Mouse (Mus musculus) gastrocnemius, postnatal 14 days (tissue): Measurements from ENCODE around the gene Gba. TPM values are rescaled to one million over a fixed set of nuclear protein-coding genes. Genes with fewer than 3 reads are reported as not detected.
"Not testable (repeated sequence)": the region's sequence is repeated elsewhere in the genome, so short reads cannot be mapped to it uniquely, and the experiment has no call there.

Source experiments
- DNase-seq: peaks from one replicate; pipeline ENCODE4 v3.0.0; 2021; ENCODE audit warnings: mixed read lengths
- intact Hi-C: fragments of 180-260 bp; cut with DNase I; formaldehyde crosslinking; loops from one replicate; pipeline ENCODE4 v1.15.1; 2025; ENCODE audit warnings: low total_unique reads
- long read RNA-seq, 2 experiments: library from polyadenylated mRNA; stranded (forward); transcript quantifications; one replicate each; pipeline ENCODE4 v2.0.0; 2021
- total RNA-seq, 2 experiments: library from RNA; stranded (reverse); gene quantifications; 2 replicates each; pipeline ENCODE4 v1.2.3; 2021

The Gba gene
- 10 to 100 TPM; 19.5 to 20.7 TPM for total RNA-seq
- long read RNA-seq, experiment 1, transcript Gba-201 (11 exons, 1,779 nt) = major isoform, 9 of 13 reads
- long read RNA-seq, experiment 1, partial matches to known transcripts = 1 of 13 reads
- long read RNA-seq, experiment 1, other reads (novel, unspliced or antisense) = 1 of 13 reads
- long read RNA-seq, experiment 2, transcript Gba-201 (11 exons, 1,779 nt) = major isoform, 10 of 13 reads
- long read RNA-seq, experiment 2, partial matches to known transcripts = 2 of 13 reads
- long read RNA-seq, experiment 2, other reads (novel, unspliced or antisense) = 1 of 13 reads

DNA sequence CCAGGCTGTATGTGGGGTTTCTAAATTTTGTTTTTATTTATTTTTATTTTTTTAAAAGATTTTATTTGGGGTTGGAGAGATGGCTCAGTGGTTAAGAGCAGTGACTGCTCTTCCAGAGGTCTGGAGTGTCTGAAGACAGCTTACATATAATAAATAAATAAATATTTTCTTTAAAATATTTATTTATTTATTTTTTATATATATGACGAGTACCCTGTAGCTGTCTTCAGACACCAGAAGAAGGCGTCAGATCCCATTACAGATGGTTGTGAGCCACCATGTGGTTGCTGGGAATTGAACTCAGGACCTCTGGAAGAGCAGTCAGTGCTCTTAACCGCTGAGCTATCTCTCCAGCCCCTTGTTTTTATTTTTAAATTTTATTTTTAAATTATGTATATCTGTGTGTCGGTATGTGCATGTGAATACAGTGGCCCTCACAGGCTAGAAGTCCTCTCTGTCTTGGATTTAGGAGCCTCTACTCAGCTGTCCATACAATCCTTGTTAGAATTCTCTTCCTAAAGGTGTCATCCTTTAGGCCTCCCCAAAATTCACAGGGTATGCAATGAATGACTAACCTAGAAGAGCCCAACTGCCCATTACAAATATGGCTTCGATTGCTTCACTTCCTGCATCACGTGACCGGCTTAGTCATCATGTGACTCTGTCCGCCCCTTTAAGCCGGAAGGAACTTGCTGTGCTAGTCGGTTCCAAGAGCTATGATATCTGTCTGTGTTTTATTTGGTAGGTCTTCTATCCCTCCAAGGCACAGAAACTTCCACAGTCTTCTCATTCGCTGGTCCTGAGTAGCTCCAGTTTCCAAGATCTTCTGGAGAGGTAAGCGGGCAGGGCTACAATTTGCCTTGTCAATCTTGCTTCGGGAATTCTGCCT, at the start of gene Gba:
Gene Gba, plus strand, starts transcription at position 676 of the 889 bp plus-strand sequence.
- intact Hi-C loops = no loop called here

DNA sequence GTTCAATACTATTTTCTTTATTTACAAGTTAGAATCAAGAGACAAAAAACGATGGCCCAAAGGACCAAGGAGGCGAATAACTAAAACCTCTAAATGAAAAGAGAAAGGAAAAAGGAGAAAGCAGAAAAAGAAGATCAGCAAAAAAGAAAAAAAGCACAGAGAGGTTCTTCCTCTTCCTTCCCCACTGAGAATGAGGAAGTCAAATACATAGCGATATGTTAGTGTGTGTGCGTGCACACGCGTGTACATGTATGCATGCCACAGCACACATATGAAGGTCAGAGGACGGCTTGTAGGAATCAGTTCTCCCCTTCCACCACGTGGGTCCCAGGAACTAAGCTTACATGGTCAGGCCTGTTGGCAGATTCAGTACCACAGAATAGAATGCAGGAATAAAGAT, 45.8 kb upstream of the Gba start:
- intact Hi-C loops = loop anchor here (5.0 kb wide), 2 partner anchors 50 to 65 kb away; partner anchors contain the start of gene Rusc1
- DNase-seq = no peak

More for the DNA sequence above, at the start of gene Gba:
- DNase-seq = peak; percentile 77

DNA sequence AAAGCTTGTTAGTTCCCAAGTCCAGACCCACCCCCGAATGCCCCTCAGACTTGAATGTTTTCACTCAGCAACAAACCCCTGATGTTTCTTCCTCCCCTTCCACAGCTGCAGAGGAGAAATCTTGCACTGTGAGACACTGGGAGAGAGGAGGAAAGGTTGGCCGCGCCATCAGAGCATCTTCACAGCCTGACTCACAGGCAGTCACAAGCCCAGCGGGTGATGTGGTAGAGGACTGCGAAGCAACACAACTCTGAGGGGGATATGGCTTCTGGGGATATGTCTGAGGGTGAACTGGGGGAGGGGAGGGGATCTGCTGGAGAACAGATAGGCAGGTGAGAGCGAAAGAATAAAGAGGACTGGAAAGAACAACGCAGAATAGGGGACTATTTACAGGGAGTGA, 44.1 kb upstream of the Gba start:
- intact Hi-C loops = loop anchor here (5.0 kb wide), 2 partner anchors 51 to 66 kb away; partner anchors contain the start of gene Rusc1
- DNase-seq = no peak

DNA sequence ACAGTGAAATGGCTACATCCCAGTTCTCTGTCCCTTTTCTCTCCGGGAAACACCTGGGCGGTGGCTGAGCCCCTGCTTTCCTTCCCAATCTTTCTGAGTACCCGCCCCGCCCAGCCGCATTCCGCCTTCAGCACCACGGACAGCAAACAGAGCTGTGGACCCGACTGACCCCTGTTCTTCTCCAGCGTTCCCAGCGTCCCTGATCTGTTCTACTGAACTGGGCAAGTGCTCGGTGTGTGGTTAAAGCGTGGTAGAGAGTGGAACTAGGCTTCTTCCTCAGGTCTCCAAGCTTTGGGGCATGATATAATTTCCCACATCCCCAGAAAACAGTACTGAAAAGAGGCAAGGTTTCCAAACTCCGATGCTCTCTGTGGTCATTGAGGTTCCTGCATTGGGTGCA, 43.5 kb upstream of the Gba start:
- DNase-seq = peak; percentile 70
- intact Hi-C loops = loop anchor here (5.0 kb wide), 2 partner anchors 52 to 67 kb away; partner anchors contain the start of gene Rusc1

DNA sequence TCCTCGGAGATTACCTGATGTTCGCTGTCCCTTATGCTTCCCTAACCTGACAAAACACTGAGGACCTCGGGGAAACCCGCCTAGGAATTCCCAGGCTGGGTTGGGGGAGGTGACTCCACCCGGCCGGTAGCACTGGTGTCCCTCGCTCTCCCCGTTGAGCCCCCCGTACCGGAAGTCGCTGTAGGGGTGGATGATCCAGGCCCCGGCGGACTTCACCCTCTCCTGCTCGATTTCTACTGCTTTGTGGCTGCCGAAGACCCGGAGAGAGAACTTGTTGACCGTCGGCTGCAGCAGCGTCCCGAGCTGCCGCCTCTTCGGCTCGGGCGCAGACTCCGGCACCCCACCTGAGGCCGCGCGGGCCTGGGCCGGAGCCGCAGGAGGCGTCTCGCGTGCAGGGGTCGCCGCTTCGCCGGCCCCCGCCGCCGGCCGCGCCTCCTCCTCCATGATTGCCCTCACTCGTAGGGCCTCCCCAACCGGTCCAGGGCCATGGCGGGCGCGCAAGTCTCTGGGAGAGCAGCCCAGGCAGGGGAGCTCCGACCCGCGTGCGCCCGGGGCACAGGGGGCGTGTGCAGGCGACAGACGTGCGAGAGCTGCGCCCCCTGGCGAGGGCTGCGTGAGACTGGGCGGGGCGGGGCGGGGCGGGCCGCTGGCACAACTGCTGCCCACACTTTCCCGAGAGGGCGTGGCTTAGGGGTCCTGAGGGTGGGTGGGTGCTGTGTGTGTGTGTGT, 42.9 kb upstream of the Gba start, which contains the start of gene Hcn3:
Gene Hcn3, minus strand, starts transcription at position 581 of the 729 bp plus-strand sequence.
- intact Hi-C loops = loop anchor here (5.0 kb wide), 2 partner anchors 52 to 67 kb away; partner anchors contain the start of gene Rusc1
- DNase-seq = peak; percentile 68

DNA sequence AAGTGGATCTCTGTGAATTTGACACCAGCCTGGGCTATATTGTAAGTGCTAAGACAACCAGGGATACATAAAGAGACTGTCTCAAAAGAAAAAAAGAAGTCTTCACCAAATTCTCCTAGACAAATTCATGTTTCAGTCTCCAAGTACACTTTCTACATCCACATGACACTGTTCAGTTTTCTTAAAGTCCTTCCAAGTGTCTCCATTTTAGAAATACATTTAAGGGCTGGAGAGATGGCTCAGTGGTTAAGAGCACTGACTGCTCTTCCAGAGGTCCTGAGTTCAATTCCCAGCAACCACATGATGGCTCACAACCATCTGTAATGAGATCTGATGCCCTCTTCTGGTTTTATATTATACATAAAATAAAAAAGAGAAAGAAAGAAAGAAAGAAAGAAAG, 41.5 kb upstream of the Gba start:
- intact Hi-C loops, DNase-seq: not testable (repeated sequence)

DNA sequence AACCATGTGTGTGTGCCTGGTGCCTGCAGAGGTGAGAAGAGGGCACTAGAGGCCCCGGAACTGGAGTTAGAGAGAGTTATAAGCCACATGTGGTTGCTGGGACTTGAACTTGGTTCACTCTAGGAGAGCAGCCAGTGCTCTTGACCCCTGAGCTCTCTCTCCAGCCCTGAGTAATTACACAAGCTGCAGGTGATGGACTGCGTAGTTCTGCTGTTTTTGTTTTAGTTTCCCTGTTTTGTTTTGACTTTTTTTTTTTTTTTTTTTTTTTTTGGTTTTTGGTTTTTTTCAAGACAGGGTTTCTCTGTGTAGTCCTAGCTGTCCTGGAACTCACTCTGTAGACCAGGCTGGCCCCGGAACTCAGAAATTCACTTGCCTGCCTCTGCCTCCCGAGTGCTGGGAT, 40.9 kb upstream of the Gba start:
- intact Hi-C loops = no loop called here
- DNase-seq = no peak

DNA sequence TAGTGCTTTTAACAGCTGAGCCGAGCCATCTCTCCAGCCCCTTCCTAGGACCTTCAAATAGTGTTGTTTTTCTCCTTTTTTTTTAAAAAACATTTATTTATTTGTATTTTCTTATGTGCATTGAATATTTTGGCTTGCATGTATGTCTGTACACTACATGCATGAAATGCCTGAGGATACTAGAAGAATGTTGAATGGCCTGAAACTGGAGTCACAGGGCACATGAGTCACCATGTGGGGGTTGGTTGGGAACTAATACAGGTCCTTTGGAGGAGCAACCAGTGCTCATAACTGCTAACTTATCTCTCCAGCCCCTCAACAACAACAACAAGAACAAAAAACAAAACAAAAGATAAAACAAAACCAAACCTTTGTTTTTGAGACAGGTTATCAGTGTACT, 39.6 kb upstream of the Gba start:
- DNase-seq = no peak
- intact Hi-C loops = no loop called here

DNA sequence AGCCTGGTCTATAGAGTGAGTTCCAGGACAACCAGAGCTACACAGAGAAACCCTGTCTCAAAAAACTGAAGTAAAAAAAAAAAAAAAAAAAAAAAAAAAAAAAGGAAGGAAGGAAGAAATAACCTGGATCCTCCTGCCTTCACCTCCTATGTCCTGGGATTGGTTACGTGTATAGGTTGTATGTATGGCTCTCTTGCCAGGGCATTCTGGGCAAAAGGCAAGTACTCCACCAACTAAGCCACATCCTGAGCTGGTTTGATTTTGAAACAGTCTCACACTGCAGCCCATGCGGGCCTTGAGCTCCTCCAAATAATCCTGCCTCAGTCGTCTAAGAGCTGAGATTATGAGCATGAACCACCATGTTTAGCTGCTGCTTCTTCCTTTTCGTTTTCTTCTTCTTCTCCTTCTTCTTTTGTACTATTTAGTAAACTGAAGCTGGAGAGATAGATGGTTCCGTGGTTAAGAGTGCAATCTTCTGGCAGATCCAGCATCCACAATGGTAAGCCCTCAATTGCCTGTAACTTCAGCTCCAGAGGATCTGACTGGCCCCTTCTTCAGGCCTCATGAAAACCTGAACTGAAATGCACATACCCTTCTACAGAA, 39.0 kb upstream of the Gba start:
- no peak for DNase-seq
- intact Hi-C loops = no loop called here

DNA sequence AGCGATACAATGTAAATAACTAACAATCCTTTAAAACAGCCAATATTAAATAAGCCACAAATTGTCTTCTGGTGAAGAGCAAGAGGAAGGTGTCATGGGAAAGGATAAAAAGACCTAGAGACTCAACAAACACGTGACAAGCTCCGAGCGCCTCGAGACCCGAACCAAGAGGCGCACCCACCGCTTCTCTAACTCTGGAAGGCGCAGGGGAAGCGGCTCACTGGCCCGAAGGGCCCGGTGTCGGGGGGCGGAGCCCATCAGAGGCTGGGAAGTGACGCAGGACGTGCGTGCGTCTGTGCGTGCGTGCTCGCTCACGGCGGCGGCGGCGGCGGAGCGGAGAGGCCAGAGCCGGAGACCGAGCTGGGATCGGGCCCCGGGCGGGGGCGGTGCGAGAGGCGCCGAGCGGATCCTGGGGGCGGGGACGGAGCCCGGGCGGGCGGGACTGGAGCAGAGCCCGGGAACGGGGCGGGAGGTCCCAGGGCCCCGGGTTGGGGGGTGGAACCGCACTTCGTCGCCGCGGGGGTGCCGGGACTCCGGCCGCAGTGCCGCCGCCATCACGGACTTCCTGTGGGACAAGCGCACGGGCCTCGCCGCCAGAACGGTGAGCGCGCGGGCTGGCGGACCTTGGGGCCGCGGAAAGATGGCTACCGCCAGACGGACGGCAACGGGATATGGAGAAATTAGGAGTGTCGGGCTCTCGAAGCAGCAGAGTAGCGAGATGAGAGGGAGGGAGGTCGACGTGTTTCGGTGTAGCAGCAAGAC, 38.0 kb upstream of the Gba start, which contains the start of gene Clk2:
Gene Clk2, plus strand, starts transcription at position 290 of the 762 bp plus-strand sequence.
- peak; percentile 95 for DNase-seq
- intact Hi-C loops = no loop called here

DNA sequence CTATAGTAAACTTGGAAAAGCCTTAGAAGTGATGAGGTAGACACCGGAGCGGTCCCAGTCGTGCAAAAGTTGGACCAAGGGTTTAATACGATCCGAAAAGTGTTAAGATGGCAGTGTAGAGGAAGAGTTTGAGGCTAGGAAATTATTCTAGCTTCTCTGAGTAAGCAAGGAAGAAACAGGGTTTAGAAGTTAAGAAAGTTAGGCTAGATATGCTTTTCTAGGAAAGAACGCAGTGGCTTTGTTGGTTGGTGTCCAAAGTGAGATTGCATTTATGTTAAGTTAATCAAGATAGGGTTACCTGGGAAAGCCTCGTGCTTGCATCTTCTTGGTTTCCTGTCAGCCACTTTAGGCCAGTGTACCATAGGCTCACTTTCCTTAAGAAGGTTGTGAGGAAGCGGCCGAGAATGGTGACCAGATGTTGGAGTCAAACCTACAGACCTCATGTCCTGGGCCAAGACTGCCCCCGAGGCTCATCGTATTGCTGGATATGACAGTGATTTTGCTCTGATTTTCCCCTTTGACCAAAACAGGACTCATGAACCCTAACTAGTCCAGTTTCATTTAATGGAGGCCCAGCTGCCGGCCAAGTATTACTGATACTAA, 37.4 kb upstream of the Gba start:
- intact Hi-C loops = no loop called here

DNA sequence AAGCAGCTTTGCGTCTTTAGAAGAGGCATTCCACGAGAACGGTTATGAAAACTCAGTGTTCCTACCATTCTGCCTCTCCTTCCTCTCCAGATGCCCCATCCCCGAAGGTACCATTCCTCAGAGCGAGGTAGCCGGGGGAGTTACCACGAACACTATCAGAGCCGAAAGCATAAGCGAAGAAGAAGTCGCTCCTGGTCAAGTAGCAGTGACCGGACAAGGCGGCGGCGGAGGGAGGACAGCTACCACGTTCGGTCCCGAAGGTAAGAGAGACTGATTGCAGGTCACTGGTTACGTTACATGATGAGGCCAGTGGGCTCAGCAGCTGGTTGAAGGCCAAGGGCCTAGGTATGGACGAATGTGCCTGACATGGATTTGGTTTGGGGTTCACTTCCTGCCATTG, 35.8 kb upstream of the Gba start:
- intact Hi-C loops = no loop called here
- DNase-seq = no peak

More for the DNA sequence above, 37.4 kb upstream of the Gba start:
- DNase-seq = no peak

DNA sequence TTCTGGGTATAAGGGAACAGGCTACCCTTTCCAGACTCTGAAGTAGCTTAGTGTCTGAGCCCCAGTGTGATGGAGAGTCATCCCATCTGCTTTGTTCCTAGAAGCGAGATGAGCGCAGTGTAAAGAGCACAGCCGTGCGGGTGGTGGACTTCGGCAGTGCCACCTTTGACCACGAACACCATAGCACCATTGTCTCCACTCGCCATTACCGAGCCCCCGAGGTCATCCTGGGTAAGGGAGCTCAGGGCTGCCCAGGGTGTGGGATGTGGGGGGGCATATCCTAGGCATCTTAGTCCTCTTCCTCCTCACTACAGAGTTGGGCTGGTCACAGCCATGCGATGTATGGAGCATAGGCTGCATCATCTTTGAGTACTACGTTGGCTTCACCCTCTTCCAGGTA, 27.9 kb upstream of the Gba start:
- DNase-seq = no peak
- intact Hi-C loops = no loop called here

DNA sequence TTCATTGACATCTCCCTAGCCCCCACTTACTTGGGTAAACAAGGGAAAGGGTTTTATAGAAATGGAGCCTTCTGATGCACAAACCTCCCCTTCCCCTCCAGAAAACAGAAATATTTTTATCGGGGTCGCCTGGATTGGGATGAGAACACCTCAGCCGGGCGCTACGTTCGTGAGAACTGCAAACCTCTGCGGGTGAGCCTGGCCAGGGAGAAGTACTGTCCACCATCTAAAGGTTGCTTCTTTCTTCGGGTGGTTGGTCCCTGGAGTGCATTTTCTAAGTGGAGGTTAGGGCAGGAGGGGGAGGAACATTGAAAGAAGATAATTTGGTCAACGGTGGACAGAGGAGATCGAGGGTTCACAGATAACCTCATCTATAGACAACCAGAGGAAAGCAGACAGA, 27.2 kb upstream of the Gba start:
- intact Hi-C loops = no loop called here

DNA sequence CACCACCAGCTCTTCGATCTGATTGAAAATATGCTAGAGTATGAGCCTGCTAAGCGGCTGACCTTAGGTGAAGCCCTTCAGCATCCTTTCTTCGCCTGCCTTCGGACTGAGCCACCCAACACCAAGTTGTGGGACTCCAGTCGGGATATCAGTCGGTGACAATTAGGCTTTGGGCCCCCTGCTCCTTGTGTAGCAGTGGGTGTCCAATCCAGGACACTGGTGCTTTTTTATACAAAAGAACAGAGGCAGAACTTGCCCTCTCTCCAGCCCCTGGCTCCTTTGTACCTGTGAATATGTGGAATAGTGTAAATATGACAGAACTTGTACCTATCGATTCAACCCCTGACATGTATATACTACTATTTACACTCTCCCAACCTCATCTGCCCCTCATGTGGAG, 26.3 kb upstream of the Gba start:
- no peak for DNase-seq
- intact Hi-C loops = no loop called here

More for the DNA sequence above, 27.2 kb upstream of the Gba start:
- DNase-seq = no peak

DNA sequence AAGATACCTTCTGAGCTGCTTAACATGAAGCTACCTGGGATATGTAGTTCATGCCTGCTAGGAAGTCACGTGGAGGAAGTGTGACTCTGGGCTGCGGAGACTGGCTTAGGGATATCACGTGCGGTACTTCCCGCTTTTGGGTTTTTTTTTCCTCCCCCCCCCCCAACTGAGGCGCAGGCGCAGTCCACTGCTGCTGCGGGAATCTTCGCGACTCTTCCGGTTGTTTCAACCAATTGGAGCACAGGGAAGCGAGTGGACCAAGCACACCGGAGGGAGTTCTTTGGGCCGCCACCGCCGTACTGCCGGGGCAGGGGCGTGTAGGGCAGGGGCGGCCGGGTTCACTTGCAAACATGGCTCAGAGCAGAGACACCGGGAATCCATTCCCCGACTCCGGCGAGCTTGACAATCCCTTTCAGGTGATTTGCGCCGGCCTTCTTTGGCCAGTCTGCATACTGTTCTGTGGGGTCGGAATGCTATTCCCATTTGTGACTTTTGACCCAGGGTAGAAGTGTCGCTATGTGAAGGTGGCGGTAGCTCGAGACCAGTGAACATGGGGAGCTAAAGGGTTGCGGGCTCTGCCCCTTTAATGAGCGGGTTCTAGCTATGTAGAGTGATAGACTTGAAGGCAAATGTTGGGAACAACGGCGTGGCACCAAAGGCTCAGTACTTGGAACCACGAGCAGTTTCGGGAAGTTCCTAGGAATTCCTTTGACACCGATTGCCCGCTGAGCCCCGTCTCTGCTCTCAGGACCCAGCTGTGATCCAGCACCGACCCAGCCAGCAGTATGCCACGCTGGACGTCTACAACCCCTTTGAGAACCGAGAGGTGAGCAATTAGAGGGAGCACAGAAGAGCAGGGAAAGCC, 25.3 kb upstream of the Gba start, which contains the start of gene Scamp3:
Gene Scamp3, plus strand, starts transcription at position 232 of the 865 bp plus-strand sequence.
- intact Hi-C loops = no loop called here
- peak; percentile 82 for DNase-seq

DNA sequence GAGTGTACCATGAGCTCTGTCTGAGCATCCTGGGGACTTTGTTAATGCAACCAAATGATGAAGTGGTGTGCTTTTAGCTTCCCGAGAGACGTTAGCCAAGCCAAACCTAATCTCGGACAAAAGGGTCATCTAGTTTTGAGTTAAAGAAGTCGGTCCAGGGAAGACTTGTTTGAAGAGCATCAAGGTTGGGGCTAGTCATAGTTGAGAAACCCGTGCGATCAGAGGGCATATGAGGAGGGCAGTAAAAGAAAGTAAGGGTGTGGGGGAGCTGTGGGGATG, 24.7 kb upstream of the Gba start:
- intact Hi-C loops = no loop called here
- no peak for DNase-seq
